Mouse (Mus musculus) hindbrain, embryonic 10.5 days (tissue): ENCODE data around the gene Syt17. TPM values are rescaled to one million over a fixed set of nuclear protein-coding genes. Genes with fewer than 3 reads are reported as not detected.

Source experiments
- DNase-seq: peaks from one replicate; pipeline ENCODE4 v3.0.0-alpha.2; 2017; ENCODE audit warnings: low spot score
- H3K27ac ChIP-seq: fragments of 300-500 bp; sonication (generic); 2 replicates; pipeline ENCODE4 v1.5.1; 2016; ENCODE audit warnings: mild to moderate bottlenecking, moderate library complexity
- H3K27me3 ChIP-seq: fragments of 300-500 bp; sonication (generic); 2 replicates; pipeline ENCODE4 v1.6.1; 2016; ENCODE audit warnings: mild to moderate bottlenecking; ENCODE audit not compliant: poor library complexity, insufficient read depth, severe bottlenecking
- H3K36me3 ChIP-seq: fragments of 300-500 bp; sonication (generic); 2 replicates; pipeline ENCODE4 v1.6.1; 2016; ENCODE audit warnings: mild to moderate bottlenecking, moderate library complexity
- H3K4me1 ChIP-seq: fragments of 300-500 bp; sonication (generic); replicated peaks from 2 replicates; pipeline ENCODE4 v1.6.1; 2016; ENCODE audit warnings: mild to moderate bottlenecking
- H3K4me3 ChIP-seq: fragments of 300-500 bp; sonication (generic); 2 replicates; pipeline ENCODE4 v1.5.1; 2016; ENCODE audit warnings: mild to moderate bottlenecking, moderate library complexity
- H3K9me3 ChIP-seq: fragments of 300-500 bp; sonication (generic); 2 replicates; pipeline ENCODE4 v1.6.1; 2016; ENCODE audit warnings: mild to moderate bottlenecking, moderate library complexity
- WGBS: fragments of 180-500 bp; shearing (Covaris S2); methylation state at CpG from one replicate; pipeline ENCODE4 v1.1.7; 2016; 5-methylcytosine and 5-hydroxymethylcytosine counted together
- polyA plus RNA-seq: library from polyadenylated mRNA; unstranded; fragments of >200 nt; fragmentation: Nextera tagmentation; extraction: Ambion mirVana; gene quantifications from 2 replicates; pipeline ENCODE4 v1.2.1, GENCODE M21; 2016

The Syt17 gene
- polyA plus RNA-seq, 1 experiment from 2014 or later: 3.0 TPM

- H3K4me3 ChIP-seq: no peak overlapping the region
- no peaks in the 10 kb centered on the region for H3K36me3 ChIP-seq
- 0 out of 2 replicates have a peak, but pooled peaks cover 5% of the 10 kb centered on the region for H3K4me1 ChIP-seq
- H3K27ac ChIP-seq: no peak overlapping the region
- WGBS: 88% methylated on average over 10 of the region's 10 CpGs
- no peaks in the 10 kb centered on the region for H3K9me3 ChIP-seq
- no peak for DNase-seq
- no peaks in the 10 kb centered on the region for H3K27me3 ChIP-seq
Measured at GRCm38 (mm10) chr7:118481047-118481810, 33.2 kb upstream of the Syt17 start.

GRCm38 (mm10) chr7:118480160-118480709 is 32.2 kb upstream of the Syt17 start:
- no peak for DNase-seq
- Histone ChIP-seq H3K27ac (no peak overlapping the region), H3K4me3 (no peak overlapping the region), H3K4me1 (0 out of 2 replicates have a peak, but pooled peaks cover 5% of the 10 kb centered on the region), H3K27me3 (no peaks in the 10 kb centered on the region), H3K9me3 (no peaks in the 10 kb centered on the region; the same call in 1 of the 2 replicates), H3K36me3 (no peaks in the 10 kb centered on the region)
- 90% methylated on average over 9 of the region's 9 CpGs for WGBS

- no peak for DNase-seq
- 0 out of 2 replicates have a peak, but pooled peaks cover 5% of the 10 kb centered on the region for H3K4me1 ChIP-seq
Measured at GRCm38 (mm10) chr7:118478835-118479312, 30.9 kb upstream of the Syt17 start.

GRCm38 (mm10) chr7:118476428-118476827 is 28.4 kb upstream of the Syt17 start:
- H3K27me3 ChIP-seq: no peaks in the 10 kb centered on the region
- no peak overlapping the region for H3K27ac ChIP-seq
- peaks cover 3% of the 10 kb centered on the region; the same call in 1 of the 2 replicates for H3K9me3 ChIP-seq
- DNase-seq: no peak
- H3K4me1 ChIP-seq: 0 out of 2 replicates have a peak, but pooled peaks cover 5% of the 10 kb centered on the region
- H3K36me3 ChIP-seq: no peaks in the 10 kb centered on the region
- WGBS: 77% methylated on average over 5 of the region's 5 CpGs
- no peak overlapping the region for H3K4me3 ChIP-seq

More at GRCm38 (mm10) chr7:118478835-118479312, 30.9 kb upstream of the Syt17 start:
- Histone ChIP-seq H3K36me3 (no peaks in the 10 kb centered on the region), H3K9me3 (peaks cover 3% of the 10 kb centered on the region; the same call in 1 of the 2 replicates), H3K27ac (no peak overlapping the region), H3K27me3 (no peaks in the 10 kb centered on the region), H3K4me3 (no peak overlapping the region)
- WGBS: 64% methylated on average over 3 of the region's 3 CpGs

GRCm38 (mm10) chr7:118475008-118475705 is 27.1 kb upstream of the Syt17 start:
- 89% methylated on average over 7 of the region's 7 CpGs for WGBS
- DNase-seq: no peak
- Histone ChIP-seq H3K4me1 (0 out of 2 replicates have a peak, but pooled peaks cover 5% of the 10 kb centered on the region), H3K9me3 (peaks cover 3% of the 10 kb centered on the region; the same call in 1 of the 2 replicates), H3K27me3 (no peaks in the 10 kb centered on the region), H3K36me3 (no peaks in the 10 kb centered on the region), H3K4me3 (no peak overlapping the region), H3K27ac (no peak overlapping the region)

- H3K27ac ChIP-seq: no peak overlapping the region
- H3K36me3 ChIP-seq: no peaks in the 10 kb centered on the region
- DNase-seq: no peak
- H3K4me1 ChIP-seq: 0 out of 2 replicates have a peak, but pooled peaks cover 3% of the 10 kb centered on the region
- H3K27me3 ChIP-seq: no peaks in the 10 kb centered on the region
- peaks cover 3% of the 10 kb centered on the region; the same call in 1 of the 2 replicates for H3K9me3 ChIP-seq
- 90% methylated on average over 1 of the region's 1 CpGs for WGBS
- H3K4me3 ChIP-seq: no peak overlapping the region
Measured at GRCm38 (mm10) chr7:118472886-118473285, 24.9 kb upstream of the Syt17 start.

GRCm38 (mm10) chr7:118468060-118468459 is 20.0 kb upstream of the Syt17 start:
- H3K27me3 ChIP-seq: no peaks in the 10 kb centered on the region
- H3K27ac ChIP-seq: no peak overlapping the region
- DNase-seq: no peak
- peaks cover 12% of the 10 kb centered on the region for H3K4me1 ChIP-seq
- H3K36me3 ChIP-seq: no peaks in the 10 kb centered on the region
- no peak overlapping the region for H3K4me3 ChIP-seq
- H3K9me3 ChIP-seq: no peaks in the 10 kb centered on the region
- 96% methylated on average over 3 of the region's 3 CpGs for WGBS

- H3K27ac ChIP-seq: no peak overlapping the region
- peaks cover 29% of the 10 kb centered on the region for H3K4me1 ChIP-seq
- H3K9me3 ChIP-seq: no peaks in the 10 kb centered on the region
- 81% methylated on average over 4 of the region's 4 CpGs for WGBS
- no peak for DNase-seq
- no peaks in the 10 kb centered on the region for H3K27me3 ChIP-seq
- no peaks in the 10 kb centered on the region for H3K36me3 ChIP-seq
- H3K4me3 ChIP-seq: no peak overlapping the region
Measured at GRCm38 (mm10) chr7:118464432-118464831, 16.4 kb upstream of the Syt17 start.

- 46% methylated on average over 11 of the region's 11 CpGs for WGBS
- DNase-seq: no peak
- H3K27ac ChIP-seq: 0 out of 2 replicates have a peak overlapping the region, but pooled peaks have one; percentile 40
Measured at GRCm38 (mm10) chr7:118462818-118463762, 15.1 kb upstream of the Syt17 start.

GRCm38 (mm10) chr7:118461400-118462136 is 13.5 kb upstream of the Syt17 start:
- 58% methylated on average over 16 of the region's 16 CpGs for WGBS
- peak overlapping the region; percentile 31; the same call in 1 of the 2 replicates for H3K27ac ChIP-seq
- DNase-seq: no peak

More at GRCm38 (mm10) chr7:118462818-118463762, 15.1 kb upstream of the Syt17 start:
- Histone ChIP-seq H3K9me3 (no peaks in the 10 kb centered on the region), H3K36me3 (no peaks in the 10 kb centered on the region), H3K4me3 (no peak overlapping the region), H3K4me1 (peaks cover 29% of the 10 kb centered on the region), H3K27me3 (no peaks in the 10 kb centered on the region)

GRCm38 (mm10) chr7:118453722-118454121 is 5.7 kb upstream of the Syt17 start:
- Histone ChIP-seq H3K9me3 (no peaks in the 10 kb centered on the region), H3K27me3 (peaks cover 12% of the 10 kb centered on the region; the same call in 1 of the 2 replicates), H3K4me3 (no peak overlapping the region), H3K27ac (no peak overlapping the region), H3K4me1 (0 out of 2 replicates have a peak, but pooled peaks cover 4% of the 10 kb centered on the region), H3K36me3 (no peaks in the 10 kb centered on the region)
- WGBS: 79% methylated on average over 4 of the region's 4 CpGs
- DNase-seq: no peak

More at GRCm38 (mm10) chr7:118461400-118462136, 13.5 kb upstream of the Syt17 start:
- H3K27me3 ChIP-seq: no peaks in the 10 kb centered on the region
- no peaks in the 10 kb centered on the region for H3K9me3 ChIP-seq
- no peak overlapping the region for H3K4me3 ChIP-seq
- peaks cover 26% of the 10 kb centered on the region for H3K4me1 ChIP-seq
- no peaks in the 10 kb centered on the region for H3K36me3 ChIP-seq
